ENCODE assay signal across 29 mouse cellular contexts in the genomic region with DNA sequence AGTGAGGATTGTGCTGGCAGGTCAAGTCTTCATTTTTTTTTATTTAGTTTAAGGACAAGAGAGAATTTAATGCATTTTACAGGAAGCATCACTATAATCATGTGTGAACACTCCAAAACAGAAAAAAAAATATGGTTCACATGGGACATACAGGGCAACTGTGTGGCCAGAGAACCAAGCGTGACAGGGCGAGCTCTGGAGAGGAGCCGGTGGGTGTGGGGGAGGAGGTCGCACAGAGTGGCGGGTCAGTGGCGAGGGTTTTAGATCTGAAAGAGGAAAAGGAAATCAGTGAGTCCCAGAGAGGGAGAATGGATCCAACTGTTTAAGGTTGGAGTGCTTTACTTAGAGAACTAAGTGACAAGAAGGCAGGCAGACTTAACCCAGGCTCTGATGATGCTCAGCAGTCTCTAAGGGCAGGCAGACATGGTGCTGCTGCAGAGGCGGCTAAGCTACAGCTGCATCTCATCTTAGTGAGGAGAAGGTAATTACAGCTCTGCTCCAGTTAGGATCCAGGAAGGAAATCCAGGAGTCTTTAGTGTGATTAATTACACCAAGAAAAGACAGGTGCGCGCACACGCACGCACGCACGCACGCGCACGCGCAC. TPM values are rescaled to one million over a fixed set of nuclear protein-coding genes. Genes with fewer than 3 reads are reported as not detected.
DNase-seq lines count a peak whose midpoint lies in the region; ATAC-seq and TF ChIP-seq lines count a peak whose summit lies in the region.
"Had no signal": no experiment of that assay in that cellular context is flagged by ENCODE, and none has a peak within 500 bp of the region (broad histone marks: within the 10 kb centered on the region; RNA-seq: fewer than 3 reads in every experiment).

No protein-coding gene starts in this region.

- no peak overlapping the region for H3K4me3 ChIP-seq in forebrain, embryonic 15.5 days
- no peak overlapping the region for H3K4me3 ChIP-seq in forebrain, embryonic 12.5 days (replicated peaks)
- no peak overlapping the region for H3K4me3 ChIP-seq in hindbrain, embryonic 15.5 days
- H3K4me3 ChIP-seq in hindbrain, postnatal 0 days (ENCODE audit: low read length) = no peak overlapping the region
- H3K4me3 ChIP-seq in kidney, embryonic 15.5 days (replicated peaks) = no peak overlapping the region
- H3K4me3 ChIP-seq: heart, embryonic 15.5 days; layer of hippocampus, adult 2 months; left cerebral cortex, adult 2 months; limb, embryonic 13.5 days; lung, embryonic 15.5 days; midbrain, embryonic 10.5 days; midbrain, embryonic 15.5 days; neural tube, embryonic 15.5 days had no signal

- no peaks in the 10 kb centered on the region for H3K27me3 ChIP-seq in forebrain, embryonic 15.5 days
- no peaks in the 10 kb centered on the region for H3K27me3 ChIP-seq in forebrain, embryonic 12.5 days
- H3K27me3 ChIP-seq in hindbrain, embryonic 15.5 days = no peaks in the 10 kb centered on the region
- H3K27me3 ChIP-seq in hindbrain, postnatal 0 days (ENCODE audit: insufficient read depth, low read length) = no peaks in the 10 kb centered on the region
- H3K27me3 ChIP-seq in kidney, embryonic 15.5 days = no peaks in the 10 kb centered on the region
- H3K27me3 ChIP-seq: CH12.LX; heart, embryonic 15.5 days; limb, embryonic 13.5 days; lung, embryonic 15.5 days; midbrain, embryonic 15.5 days; neural tube, embryonic 15.5 days had no signal

- no peak for TF ChIP-seq CTCF in hindbrain, postnatal 0 days (IDR thresholded peaks at IDR 0.05; ENCODE audit: low read depth)

- no peak overlapping the region for H3K4me2 ChIP-seq in forebrain, embryonic 15.5 days (replicated peaks)
- no peak overlapping the region for H3K4me2 ChIP-seq in forebrain, embryonic 12.5 days
- no peak overlapping the region for H3K4me2 ChIP-seq in hindbrain, embryonic 15.5 days
- no peak overlapping the region for H3K4me2 ChIP-seq in hindbrain, postnatal 0 days (ENCODE audit: low read depth, low read length)
- peak overlapping the region; percentile 15; the same call in 1 of the 2 replicates for H3K4me2 ChIP-seq in kidney, embryonic 15.5 days
- H3K4me2 ChIP-seq: heart, embryonic 15.5 days; limb, embryonic 13.5 days; liver, embryonic 11.5 days; lung, embryonic 15.5 days; midbrain, embryonic 15.5 days; neural tube, embryonic 15.5 days had no signal

- WGBS in forebrain, embryonic 15.5 days = 92% methylated on average over 17 of the region's 17 CpGs
- 95% methylated on average over 17 of the region's 17 CpGs for WGBS in forebrain, embryonic 12.5 days
- 85% methylated on average over 17 of the region's 17 CpGs for WGBS in hindbrain, embryonic 15.5 days
- 82% methylated on average over 17 of the region's 17 CpGs for WGBS in hindbrain, postnatal 0 days
- WGBS in kidney, embryonic 15.5 days = 44% methylated on average over 17 of the region's 17 CpGs

- peaks cover 64% of the 10 kb centered on the region for H3K36me3 ChIP-seq in forebrain, embryonic 15.5 days
- peaks cover 68% of the 10 kb centered on the region for H3K36me3 ChIP-seq in forebrain, embryonic 12.5 days (replicated peaks)
- peaks cover 23% of the 10 kb centered on the region for H3K36me3 ChIP-seq in hindbrain, embryonic 15.5 days
- H3K36me3 ChIP-seq in hindbrain, postnatal 0 days (ENCODE audit: insufficient read depth, low read length) = peaks cover 28% of the 10 kb centered on the region
- peaks cover 21% of the 10 kb centered on the region for H3K36me3 ChIP-seq in kidney, embryonic 15.5 days

- H3K4me1 ChIP-seq in forebrain, embryonic 15.5 days = no peaks in the 10 kb centered on the region
- H3K4me1 ChIP-seq in forebrain, embryonic 12.5 days = no peaks in the 10 kb centered on the region
- H3K4me1 ChIP-seq in hindbrain, embryonic 15.5 days (replicated peaks) = no peaks in the 10 kb centered on the region
- no peaks in the 10 kb centered on the region for H3K4me1 ChIP-seq in hindbrain, postnatal 0 days (ENCODE audit: insufficient read depth, low read length)
- peaks cover 18% of the 10 kb centered on the region for H3K4me1 ChIP-seq in kidney, embryonic 15.5 days
- H3K4me1 ChIP-seq: heart, embryonic 15.5 days; midbrain, embryonic 15.5 days; neural tube, embryonic 15.5 days had no signal

- 0 out of 2 replicates have a peak overlapping the region, but pooled peaks have one; percentile 5 for H3K27ac ChIP-seq in forebrain, embryonic 15.5 days (replicated peaks)
- H3K27ac ChIP-seq in forebrain, embryonic 12.5 days = no peak overlapping the region
- H3K27ac ChIP-seq in hindbrain, embryonic 15.5 days (replicated peaks) = 0 out of 2 replicates have a peak overlapping the region, but pooled peaks have one; percentile 8
- no peak overlapping the region for H3K27ac ChIP-seq in hindbrain, postnatal 0 days
- peak overlapping the region; percentile 66; the same call in 1 of the 2 replicates for H3K27ac ChIP-seq in kidney, embryonic 15.5 days
- H3K27ac ChIP-seq: heart, embryonic 15.5 days; layer of hippocampus, adult 2 months; left cerebral cortex, adult 2 months; limb, embryonic 13.5 days; lung, embryonic 15.5 days; midbrain, embryonic 15.5 days; neural tube, embryonic 15.5 days had no signal

- no peak for DNase-seq in hindbrain, postnatal 0 days (ENCODE audit: low spot score)
- DNase-seq in kidney, postnatal 14 days = no peak
- DNase-seq in testis, postnatal 10 days (ENCODE audit: low spot score) = peak; percentile 30
- DNase-seq in testis, postnatal 14 days (ENCODE audit: low spot score) = no peak
- DNase-seq: adrenal gland, adult 2 months; cerebellum, adult 9-10 months; cerebellum, postnatal 36 days; heart, postnatal 36 days; kidney, adult 11 months; retina, postnatal 1 day; right cerebral cortex, postnatal 14 days; thymus, adult 2 months; thymus, postnatal 36 days had no signal

- H3K9me3 ChIP-seq in forebrain, embryonic 15.5 days = no peaks in the 10 kb centered on the region
- H3K9me3 ChIP-seq in forebrain, embryonic 12.5 days = no peaks in the 10 kb centered on the region
- H3K9me3 ChIP-seq in hindbrain, embryonic 15.5 days = no peaks in the 10 kb centered on the region
- H3K9me3 ChIP-seq in hindbrain, postnatal 0 days (ENCODE audit: low read length) = no peaks in the 10 kb centered on the region
- H3K9me3 ChIP-seq in kidney, embryonic 15.5 days (replicated peaks) = no peaks in the 10 kb centered on the region
- H3K9me3 ChIP-seq: heart, embryonic 15.5 days; limb, embryonic 13.5 days; lung, embryonic 15.5 days; midbrain, embryonic 10.5 days; midbrain, embryonic 15.5 days; neural tube, embryonic 15.5 days had no signal

- no peak overlapping the region for H3K9ac ChIP-seq in forebrain, embryonic 15.5 days (replicated peaks)
- H3K9ac ChIP-seq in forebrain, embryonic 12.5 days = no peak overlapping the region
- H3K9ac ChIP-seq in hindbrain, embryonic 15.5 days = no peak overlapping the region
- H3K9ac ChIP-seq in hindbrain, postnatal 0 days (replicated peaks; ENCODE audit: low read length) = no peak overlapping the region
- no peak overlapping the region for H3K9ac ChIP-seq in kidney, embryonic 15.5 days
- H3K9ac ChIP-seq: heart, embryonic 15.5 days; limb, embryonic 13.5 days; lung, embryonic 15.5 days; midbrain, embryonic 15.5 days; neural tube, embryonic 15.5 days had no signal

- ATAC-seq in forebrain, embryonic 15.5 days (replicated peaks) = no peak
- ATAC-seq in forebrain, embryonic 12.5 days (ENCODE audit: low FRiP score) = no peak
- ATAC-seq in hindbrain, embryonic 15.5 days (ENCODE audit: low FRiP score, low read depth) = no peak
- no peak for ATAC-seq in hindbrain, postnatal 0 days
- ATAC-seq in kidney, embryonic 15.5 days (replicated peaks; ENCODE audit: low FRiP score) = peak; percentile 52
- ATAC-seq: activated CD4-positive, CD25-positive, alpha-beta regulatory T cell, adult 4 months; forebrain, embryonic 14.5 days; midbrain, embryonic 15.5 days had no signal

RNA-seq across cellular contexts. Expression of a gene that starts 35.9 kb away (rescaled TPM):
- polyA plus RNA-seq in forebrain, embryonic 15.5 days (2015; fragmentation: Nextera tagmentation; extraction: Ambion mirVana) = 10.4 and 12.0 TPM in 2 replicates
- polyA plus RNA-seq in forebrain, embryonic 12.5 days (2016; fragmentation: Nextera tagmentation; extraction: Ambion mirVana) = 13.8 and 14.8 TPM in 2 replicates
- polyA plus RNA-seq in hindbrain, embryonic 15.5 days (2015; fragmentation: Nextera tagmentation; extraction: Ambion mirVana) = 11.8 and 13.3 TPM in 2 replicates
- 11.1 and 12.9 TPM in 2 replicates for total RNA-seq in hindbrain, postnatal 0 days (2014; rRNA removed)
- polyA plus RNA-seq in hindbrain, postnatal 0 days (2015; fragmentation: Nextera tagmentation; extraction: Ambion mirVana) = 8.1 and 9.6 TPM in 2 replicates
- 9.9 and 13.7 TPM in 2 replicates for polyA plus RNA-seq in kidney, embryonic 15.5 days (2015; fragmentation: Nextera tagmentation; extraction: Ambion mirVana)

RNA-seq across cellular contexts. Expression of a gene that starts 56.3 kb away (rescaled TPM):
- 59.0 and 60.4 TPM in 2 replicates for polyA plus RNA-seq in forebrain, embryonic 15.5 days (2015; fragmentation: Nextera tagmentation; extraction: Ambion mirVana)
- polyA plus RNA-seq in forebrain, embryonic 12.5 days (2016; fragmentation: Nextera tagmentation; extraction: Ambion mirVana) = 47.1 and 47.6 TPM in 2 replicates
- polyA plus RNA-seq in hindbrain, embryonic 15.5 days (2015; fragmentation: Nextera tagmentation; extraction: Ambion mirVana) = 45.8 and 47.3 TPM in 2 replicates
- 47.8 and 49.1 TPM in 2 replicates for total RNA-seq in hindbrain, postnatal 0 days (2014; rRNA removed)
- 49.8 and 53.3 TPM in 2 replicates for polyA plus RNA-seq in hindbrain, postnatal 0 days (2015; fragmentation: Nextera tagmentation; extraction: Ambion mirVana)
- 18.4 and 19.0 TPM in 2 replicates for polyA plus RNA-seq in kidney, embryonic 15.5 days (2015; fragmentation: Nextera tagmentation; extraction: Ambion mirVana)

Comparison
In these comparisons a context has a peak if more than half of its experiments do, and no peak if none do; other contexts are left out.
1. H3K27ac ChIP-seq: peak in forebrain, embryonic 15.5 days (single experiment), hindbrain, embryonic 15.5 days (single experiment) and kidney, embryonic 15.5 days (single experiment); none in forebrain, embryonic 12.5 days (single experiment) and hindbrain, postnatal 0 days (single experiment).